Mouse (Mus musculus): Measurements from ENCODE around the gene Atg9a.

Gene Atg9a

GRCm38 (mm10) chr1:75133421-75134207, 58.4 kb downstream of the Atg9a start, which contains the start of gene Slc23a3:
Slc23a3 (minus strand) TSS chr1:75133890.
- POLR2A ChIA-PET: interaction anchor here in 2 of 4 experiments (0.7 to 1.2 kb wide), 2 partner anchors 112 to 118 kb away, joined by 3 to 5 read pairs; no protein-coding TSS in a partner anchor

More at GRCm38 (mm10) chr1:75133421-75134207, 58.4 kb downstream of the Atg9a start, which contains the start of gene Slc23a3:
- CTCF ChIA-PET: interaction anchor here in 3 of 4 experiments (0.5 to 1.2 kb wide), 3 partner anchors 117 to 121 kb away, joined by 3 to 6 read pairs (median 3); no protein-coding TSS in a partner anchor
